Mouse (Mus musculus) right cerebral cortex, postnatal 10 days (tissue): ENCODE measurements at regions not wholly inside any gene's neighbourhood (a gene's known extent, or its start where the extent isn't known, plus 50 kb on each side); places are given as distances from the start of the nearest gene placed in this dataset.

Source experiments
- DNase-seq, 2 experiments: peaks; one replicate each; pipeline ENCODE4 v3.0.0; 2021; ENCODE audit warnings: low spot score in 2 of 2

- no peak for DNase-seq
These were observed 183.0 kb upstream of the Slc30a5 start for GRCm38 (mm10) chr13:101016181-101016580.

GRCm38 (mm10) chr13:101015435-101015834 lies 182.2 kb upstream of the Slc30a5 start:
- DNase-seq: no peak

GRCm38 (mm10) chr13:101013604-101014003 lies 180.4 kb upstream of the Slc30a5 start:
- no peak for DNase-seq

GRCm38 (mm10) chr13:100990646-100991045 lies 157.4 kb upstream of the Slc30a5 start:
- DNase-seq: no peak

GRCm38 (mm10) chr13:100988671-100989531 lies 155.7 kb upstream of the Slc30a5 start:
- DNase-seq: peak; percentile 35 to 48

GRCm38 (mm10) chr13:100988116-100988515 lies 154.9 kb upstream of the Slc30a5 start:
- no peak for DNase-seq

GRCm38 (mm10) chr13:100975741-100976140 lies 142.5 kb upstream of the Slc30a5 start:
- peak in 1 of 2 experiments; percentile 37 for DNase-seq

- no peak for DNase-seq
These were observed 138.1 kb upstream of the Slc30a5 start for GRCm38 (mm10) chr13:100971080-100972017.

- DNase-seq: peak; percentile 38 to 44
These were observed 129.7 kb upstream of the Slc30a5 start for GRCm38 (mm10) chr13:100962811-100963540.

- DNase-seq: peak; percentile 32 to 37
These were observed 121.5 kb upstream of the Slc30a5 start for GRCm38 (mm10) chr13:100954598-100955251.

GRCm38 (mm10) chr13:100954106-100954505 lies 120.9 kb upstream of the Slc30a5 start:
- DNase-seq: no peak

GRCm38 (mm10) chr13:100951185-100951508 lies 117.9 kb upstream of the Slc30a5 start:
- no peak for DNase-seq

GRCm38 (mm10) chr13:100950348-100951184 lies 117.3 kb upstream of the Slc30a5 start:
- DNase-seq: no peak

GRCm38 (mm10) chr13:100943206-100943848 lies 110.1 kb upstream of the Slc30a5 start:
- DNase-seq: no peak

GRCm38 (mm10) chr13:100940791-100941190 lies 107.6 kb upstream of the Slc30a5 start:
- DNase-seq: no peak

- peak; percentile 43 to 59 for DNase-seq
These were observed 106.5 kb upstream of the Slc30a5 start for GRCm38 (mm10) chr13:100939677-100940076.

- no peak for DNase-seq
These were observed 100.0 kb upstream of the Slc30a5 start for GRCm38 (mm10) chr13:100933265-100933664.

- DNase-seq: no peak
These were observed 66.3 kb upstream of the Slc30a5 start for GRCm38 (mm10) chr13:100899566-100899965.

GRCm38 (mm10) chr13:100893871-100894270 lies 60.6 kb upstream of the Slc30a5 start:
- DNase-seq: no peak

GRCm38 (mm10) chr13:100893096-100893495 lies 59.9 kb upstream of the Slc30a5 start:
- DNase-seq: no peak
